Mouse (Mus musculus) layer of hippocampus, adult 8-10 months (tissue): ENCODE results near the gene Gpr37l1. TPM values are rescaled to one million over a fixed set of nuclear protein-coding genes. Genes with fewer than 3 reads are reported as not detected.

Experiments used
- DNase-seq, 2 experiments: peaks; one replicate each; pipeline ENCODE4 v3.0.0; 2022; ENCODE audit warnings: low spot score in 2 of 2
- total RNA-seq, 4 experiments: library from RNA; stranded (reverse); gene quantifications; 2 replicates each; pipeline ENCODE4 v1.2.4; 2022

Gene Gpr37l1
- total RNA-seq, 4 experiments from 2014 or later, result 184 to 257 (median 204) TPM

DNA sequence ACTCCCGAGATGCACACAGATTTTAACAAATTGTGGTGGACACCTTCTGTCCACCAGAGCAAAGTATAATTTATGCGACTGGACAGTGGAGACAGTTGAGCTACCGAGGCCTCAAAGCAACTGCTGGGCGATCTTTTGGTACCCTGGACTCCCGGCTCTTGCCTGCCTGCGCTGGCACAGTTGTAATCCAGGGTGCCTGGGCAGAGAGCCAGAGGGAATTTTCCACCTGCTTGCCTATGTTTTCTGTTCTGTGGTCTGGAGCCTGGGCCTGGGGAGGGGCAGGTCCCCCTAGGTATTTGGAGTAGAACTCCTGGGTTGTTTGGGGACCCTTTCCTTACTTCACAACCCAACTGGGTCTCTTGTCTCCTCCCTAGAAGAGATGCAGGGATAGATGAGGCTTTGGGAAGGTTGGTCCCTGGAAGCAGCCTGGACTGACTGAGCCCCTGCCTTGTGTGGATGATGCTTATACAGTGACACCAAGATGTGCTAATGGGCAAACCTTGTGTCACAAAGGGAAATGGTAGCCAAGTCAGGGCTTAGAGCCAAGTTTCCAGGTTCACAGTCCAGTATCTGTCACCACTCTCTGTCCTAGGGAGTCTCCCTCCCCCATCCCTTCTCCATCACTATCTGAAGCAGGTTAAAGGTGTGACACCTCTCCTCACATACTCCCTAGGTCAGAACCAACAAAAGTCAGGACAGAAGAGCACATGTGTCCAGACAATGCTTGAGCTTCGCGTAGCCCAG is 14.6 kb upstream of the Gpr37l1 start:
- DNase-seq, result no peak

- DNase-seq, result no peak
Observed at GRCm38 (mm10) chr1:135181275-135181674, 13.8 kb upstream of the Gpr37l1 start.

DNA sequence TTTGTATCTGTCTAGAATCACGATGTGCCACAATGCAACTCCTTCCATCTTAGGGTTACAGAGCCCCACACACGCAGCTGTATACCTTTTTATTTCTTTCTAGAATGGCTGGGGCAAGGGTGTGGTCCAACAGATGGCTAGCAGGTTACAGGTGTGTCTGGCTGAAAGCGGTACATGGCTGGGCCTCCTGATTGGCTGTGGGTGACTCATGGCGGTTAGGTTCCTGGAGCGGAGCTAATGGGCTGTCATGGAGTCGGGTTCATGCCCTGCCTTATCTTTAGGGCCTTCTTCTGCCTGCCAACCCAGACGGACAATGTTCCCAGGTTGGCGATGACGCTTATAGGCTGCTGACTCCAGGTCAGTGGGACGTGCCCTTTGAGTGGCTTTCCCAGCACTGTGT is 13.3 kb upstream of the Gpr37l1 start:
- no peak for DNase-seq

DNA sequence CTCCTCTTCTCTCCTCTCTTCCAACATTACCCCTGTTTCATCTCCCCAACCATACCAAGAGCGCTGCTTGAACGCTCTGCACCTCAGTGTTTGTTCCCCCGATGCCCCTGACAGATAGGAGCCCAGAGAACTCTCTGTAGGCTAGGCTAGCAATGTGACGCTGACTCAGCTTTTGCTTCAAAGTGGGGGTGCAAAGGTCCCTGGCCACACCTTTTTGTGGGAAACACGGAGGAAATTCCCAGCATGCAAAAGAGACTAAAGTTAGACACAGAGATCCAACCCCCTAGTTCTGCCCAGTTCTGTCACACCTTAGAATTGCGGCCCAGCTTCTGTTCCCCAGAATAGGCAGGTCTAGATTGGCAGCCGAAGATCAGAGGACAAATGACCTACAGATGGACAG is 11.4 kb upstream of the Gpr37l1 start:
- DNase-seq, result no peak

- no peak for DNase-seq
Observed at GRCm38 (mm10) chr1:135177724-135178123, 10.2 kb upstream of the Gpr37l1 start.

DNA sequence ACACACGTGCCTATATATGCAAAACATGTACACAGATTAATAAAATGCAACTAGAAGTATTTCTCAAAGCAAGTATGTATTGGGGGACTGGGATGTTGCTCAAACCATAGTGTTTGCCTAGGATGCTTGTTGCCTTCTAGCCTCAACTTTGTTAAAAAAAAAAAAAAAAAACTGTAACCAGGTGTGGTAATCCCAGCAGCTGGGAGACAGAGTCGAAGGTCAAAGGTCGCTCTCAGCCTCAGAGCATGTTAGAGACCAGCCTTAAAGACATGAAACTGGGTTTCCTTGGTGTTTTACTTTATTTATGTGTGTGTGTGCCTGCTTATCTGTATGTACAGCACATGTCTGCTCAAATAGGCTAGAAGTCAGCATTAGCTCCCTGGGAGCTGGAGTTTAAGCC is 7.7 kb upstream of the Gpr37l1 start:
- DNase-seq, result no peak

GRCm38 (mm10) chr1:135173311-135173710 is 5.8 kb upstream of the Gpr37l1 start:
- DNase-seq, result no peak

- DNase-seq, result peak in 1 of 2 experiments; percentile 76
Observed at GRCm38 (mm10) chr1:135171984-135172383, 4.5 kb upstream of the Gpr37l1 start.

- no peak for DNase-seq
Observed at GRCm38 (mm10) chr1:135171202-135171601, 3.7 kb upstream of the Gpr37l1 start.

DNA sequence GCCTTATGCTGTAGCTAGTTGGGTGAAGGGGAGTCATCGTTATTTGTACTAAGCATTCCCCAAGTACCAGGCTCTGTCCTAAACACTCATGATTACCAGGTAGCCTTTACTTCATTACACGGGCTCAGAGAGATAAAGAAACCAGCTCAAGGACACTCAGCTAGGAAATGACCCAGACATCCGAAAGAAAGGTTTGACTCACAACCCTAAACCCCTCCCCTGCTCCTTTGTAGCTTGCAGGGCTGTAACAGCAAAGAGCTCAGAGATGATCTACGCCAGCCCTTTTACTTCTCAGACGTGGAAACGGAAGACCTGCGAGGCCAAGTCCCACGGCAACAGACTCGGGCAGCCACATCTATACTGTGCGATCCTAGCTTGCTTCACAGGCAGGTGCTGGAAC is 2.8 kb upstream of the Gpr37l1 start:
- DNase-seq, result no peak

- DNase-seq, result no peak
Observed at GRCm38 (mm10) chr1:135169556-135170224, 2.2 kb upstream of the Gpr37l1 start.

GRCm38 (mm10) chr1:135168453-135169200 is 1.1 kb upstream of the Gpr37l1 start:
- no peak for DNase-seq

DNA sequence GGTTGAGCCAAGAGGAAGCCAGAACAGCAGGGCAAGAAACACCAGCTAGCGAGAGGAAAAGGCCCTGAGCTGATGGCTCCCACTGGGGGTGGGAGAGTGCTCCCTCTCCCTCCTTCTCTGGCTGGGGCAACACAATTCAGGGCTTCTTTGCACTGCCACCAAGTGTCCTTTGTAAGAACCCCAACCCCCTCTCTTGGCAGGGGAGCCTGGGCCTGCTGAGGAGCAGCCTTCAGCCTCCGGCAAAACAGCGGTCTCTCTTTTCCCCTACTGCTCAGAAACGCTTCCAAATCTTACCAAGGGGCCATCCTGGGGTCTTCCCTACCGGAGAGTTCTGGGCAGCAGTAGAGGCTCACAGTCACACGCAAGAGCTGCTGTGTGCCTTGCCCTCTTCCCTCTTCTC is 4.8 kb downstream of the Gpr37l1 start:
- DNase-seq, result peak; percentile 58 to 80

GRCm38 (mm10) chr1:135160411-135161050 is 7.0 kb downstream of the Gpr37l1 start:
- DNase-seq, result no peak

- no peak for DNase-seq
Observed at GRCm38 (mm10) chr1:135159556-135160123, 7.8 kb downstream of the Gpr37l1 start.

DNA sequence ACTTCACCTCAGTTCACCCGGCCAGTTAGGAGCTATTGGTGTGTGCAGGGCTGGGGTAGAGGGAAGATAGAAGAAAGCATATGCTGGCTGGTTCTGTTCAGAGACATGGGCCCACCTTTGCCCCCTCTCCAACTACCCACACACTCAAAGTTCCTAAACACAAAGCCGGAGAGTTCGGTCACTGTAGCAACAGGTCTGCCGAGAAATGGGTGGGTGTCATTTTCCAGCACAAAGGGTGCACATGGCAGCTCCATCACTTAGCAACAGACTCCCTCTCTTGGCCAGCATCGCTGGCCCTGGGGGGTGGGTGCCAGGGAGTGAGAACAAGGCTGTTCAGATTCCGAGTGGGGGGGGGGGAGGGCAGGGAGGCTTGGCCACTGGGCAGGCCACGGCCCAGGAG is 8.4 kb downstream of the Gpr37l1 start:
- peak; percentile 66 to 85 for DNase-seq

DNA sequence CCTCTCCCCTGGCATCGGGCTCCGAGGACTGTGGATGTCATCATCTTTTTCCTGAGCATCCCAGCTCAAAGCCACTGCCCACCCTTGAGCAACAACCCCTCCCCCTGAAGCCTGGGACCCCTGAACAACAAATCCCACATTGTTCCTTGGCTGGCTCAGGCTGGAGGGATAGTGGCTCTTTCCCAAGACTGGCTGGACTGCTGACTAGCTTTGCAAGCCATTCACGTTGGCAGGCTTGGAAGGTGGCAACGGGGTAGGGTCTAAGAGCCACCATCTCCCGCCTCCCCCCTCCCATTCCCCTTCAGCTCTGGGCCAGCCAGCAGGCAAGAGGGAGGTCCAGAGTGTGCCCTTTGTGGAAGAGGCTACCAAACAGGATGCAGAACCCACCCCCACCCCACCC is 8.8 kb downstream of the Gpr37l1 start:
- peak; percentile 64 to 79 for DNase-seq

DNA sequence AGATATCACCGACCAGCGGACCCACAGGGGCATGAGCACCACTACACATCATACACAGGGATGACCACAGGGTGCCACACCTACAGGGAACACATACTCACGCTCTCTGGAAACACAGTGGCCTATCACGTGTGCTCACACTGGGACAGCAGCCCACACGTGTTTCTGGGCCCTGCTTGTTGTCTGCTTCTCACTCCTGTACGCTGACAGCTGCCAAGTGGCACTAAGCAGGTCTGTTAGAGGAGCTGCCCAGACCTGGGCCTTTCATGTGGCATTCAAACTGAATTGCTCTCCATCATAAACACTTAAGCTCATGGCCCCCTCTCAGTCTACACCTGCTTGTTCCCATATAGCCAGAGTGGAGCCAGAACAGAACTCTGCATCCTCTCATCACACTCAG is 11.2 kb downstream of the Gpr37l1 start:
- DNase-seq, result no peak

- peak; percentile 82 to 88 for DNase-seq
Observed at GRCm38 (mm10) chr1:135154411-135154959, 13.0 kb downstream of the Gpr37l1 start.

GRCm38 (mm10) chr1:135154011-135154410 is 13.5 kb downstream of the Gpr37l1 start:
- DNase-seq, result no peak

DNA sequence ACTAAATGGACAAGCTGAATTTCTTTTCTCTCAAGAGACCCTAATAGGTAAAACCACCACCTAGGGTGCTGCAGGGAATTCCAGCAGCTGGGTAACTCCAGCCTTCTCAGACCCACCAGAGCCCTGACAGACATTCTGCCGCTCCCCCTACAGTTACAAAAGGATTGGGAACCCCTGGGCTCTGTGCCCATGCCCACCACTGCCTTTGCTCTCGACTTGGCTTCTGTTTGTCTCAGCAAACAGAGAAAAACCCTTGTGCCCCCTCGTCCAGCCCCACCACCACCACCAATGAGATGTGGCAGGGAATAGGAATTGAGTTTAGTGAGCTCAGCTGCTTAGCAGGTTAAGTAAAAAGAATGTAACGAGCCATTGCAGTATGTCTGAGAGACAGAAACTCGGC is 18.5 kb downstream of the Gpr37l1 start:
- DNase-seq, result no peak
